Mouse (Mus musculus) myocyte (in vitro differentiated cells): ENCODE results near the gene Camkk1.

Source experiments
- POLR2A ChIP-seq: IDR thresholded peaks from one replicate; pipeline ENCODE4 v1.6.1; 2011; ENCODE audit warnings: low read depth, mild to moderate bottlenecking, control low read depth, moderate library complexity; ENCODE audit not compliant: insufficient read length
- USF1 ChIP-seq: IDR thresholded peaks from one replicate; pipeline ENCODE4 v1.6.1; 2011; ENCODE audit warnings: low read depth, mild to moderate bottlenecking, control low read depth, moderate library complexity

GRCm38 (mm10) chr11:72989044-72989443 lies 29.8 kb upstream of the Camkk1 start:
- no peak for TF ChIP-seq USF1
- no peak for TF ChIP-seq POLR2A
